Mouse (Mus musculus): ENCODE measurements around the gene Gpr25. TPM values are rescaled to one million over a fixed set of nuclear protein-coding genes. Genes with fewer than 3 reads are reported as not detected.

Gene Gpr25
- total RNA-seq, 1 experiment: not detected

- Histone ChIP-seq H3K36me3 (ENCODE audit: control insufficient read depth, insufficient read depth, low read length, poor library complexity, severe bottlenecking) (no peaks in the 10 kb centered on the region), H3K4me1 (ENCODE audit: control insufficient read depth in 2 of 2, insufficient read depth in 2 of 2, low read length in 2 of 2, poor library complexity in 1 of 2) (peaks cover 0 to 2% of the 10 kb centered on the region in 2 experiments; a peak in 1 of 4 replicates), H3K9ac (ENCODE audit: insufficient read depth, low read depth, low read length, poor library complexity, severe bottlenecking) (no peak overlapping the region), H3K27ac (ENCODE audit: insufficient read depth, low read depth, low read length, poor library complexity, severe bottlenecking) (no peak overlapping the region), H3K4me3 (ENCODE audit: insufficient read depth in 1 of 2, low read depth in 1 of 2, low read length in 2 of 2, poor library complexity in 1 of 2, severe bottlenecking in 1 of 2) (no peak overlapping the region), H3K9me3 (ENCODE audit: control insufficient read depth, insufficient read depth, low read depth, low read length) (no peaks in the 10 kb centered on the region)
- in situ Hi-C loops (cut with MboI; ENCODE audit: low sequenced_read_pairs in 2 of 2, unreplicated experiment in 2 of 2): no loop called here
- TF ChIP-seq CHD2 (IDR thresholded peaks at IDR 0.05; ENCODE audit: low read depth, low read length) (no peak), ZC3H11A (IDR thresholded peaks at IDR 0.05; ENCODE audit: borderline replicate concordance, low read depth, low read length) (no peak), HCFC1 (IDR thresholded peaks at IDR 0.05; ENCODE audit: borderline replicate concordance, insufficient read depth, low read length) (no peak), MAFK (IDR thresholded peaks at IDR 0.05; ENCODE audit: insufficient read depth, low read depth, low read length) (no peak), ZNF384 (IDR thresholded peaks at IDR 0.05; ENCODE audit: low read depth, low read length) (no peak)
- DNase-seq (ENCODE audit: low read depth, low spot score): no peak
Observed at GRCm38 (mm10) chr1:136289803-136290202, 29.1 kb upstream of the Gpr25 start.

DNA sequence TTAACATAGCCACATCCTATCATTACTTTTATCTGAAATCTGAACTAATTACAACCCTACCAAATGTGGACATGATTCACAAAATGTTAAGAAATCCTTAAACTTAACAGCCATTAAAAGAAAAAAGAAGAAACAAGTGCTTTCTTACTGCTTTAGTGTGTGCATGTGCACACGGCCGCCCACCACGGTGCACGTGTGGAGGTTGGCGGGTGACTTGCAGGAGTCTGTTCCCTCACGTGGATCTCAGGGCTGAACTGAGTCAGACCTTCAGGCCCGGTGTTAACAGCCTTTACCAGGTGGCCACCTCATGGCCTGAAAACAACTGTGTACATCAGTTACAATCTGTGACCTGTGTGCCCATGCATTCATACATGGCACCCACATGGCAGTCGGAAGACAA is 16.7 kb upstream of the Gpr25 start:
- H3K4me1 ChIP-seq (ENCODE audit: control insufficient read depth in 2 of 2, insufficient read depth in 2 of 2, low read length in 2 of 2, poor library complexity in 1 of 2): no peaks in the 10 kb centered on the region
- no peak overlapping the region for H3K9ac ChIP-seq (ENCODE audit: insufficient read depth, low read depth, low read length, poor library complexity, severe bottlenecking)
- no peak overlapping the region for H3K27ac ChIP-seq (ENCODE audit: insufficient read depth, low read depth, low read length, poor library complexity, severe bottlenecking)
- in situ Hi-C loops (cut with MboI; ENCODE audit: low sequenced_read_pairs in 2 of 2, unreplicated experiment in 2 of 2): no loop called here
- DNase-seq (ENCODE audit: low read depth, low spot score): no peak
- TF ChIP-seq MAFK (IDR thresholded peaks at IDR 0.05; ENCODE audit: insufficient read depth, low read depth, low read length) (no peak), CHD2 (IDR thresholded peaks at IDR 0.05; ENCODE audit: low read depth, low read length) (no peak), ZNF384 (IDR thresholded peaks at IDR 0.05; ENCODE audit: low read depth, low read length) (no peak), HCFC1 (IDR thresholded peaks at IDR 0.05; ENCODE audit: borderline replicate concordance, insufficient read depth, low read length) (no peak), ZC3H11A (IDR thresholded peaks at IDR 0.05; ENCODE audit: borderline replicate concordance, low read depth, low read length) (no peak)
- H3K9me3 ChIP-seq (ENCODE audit: control insufficient read depth, insufficient read depth, low read depth, low read length): no peaks in the 10 kb centered on the region
- H3K36me3 ChIP-seq (ENCODE audit: control insufficient read depth, insufficient read depth, low read length, poor library complexity, severe bottlenecking): peaks cover 35% of the 10 kb centered on the region
- H3K4me3 ChIP-seq (ENCODE audit: insufficient read depth in 1 of 2, low read depth in 1 of 2, low read length in 2 of 2, poor library complexity in 1 of 2, severe bottlenecking in 1 of 2): no peak overlapping the region

DNA sequence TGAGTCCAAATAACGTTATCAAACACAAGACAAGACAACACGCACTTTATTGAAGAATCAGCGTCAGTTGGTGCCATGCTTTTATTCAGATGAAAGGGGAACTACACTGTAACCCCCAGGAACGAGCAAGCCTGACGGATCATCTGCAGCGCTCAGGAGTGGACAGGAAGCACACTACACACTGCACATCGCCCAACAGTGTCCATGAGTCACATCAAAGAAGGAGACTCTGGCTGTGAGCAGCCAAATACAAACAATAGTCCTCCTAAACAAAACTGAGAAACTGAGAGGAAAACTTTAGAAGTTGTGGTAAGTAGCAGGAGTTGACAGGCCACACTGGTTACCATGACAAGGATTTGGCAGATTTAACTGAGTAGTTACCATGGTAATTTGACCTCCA is 7.6 kb upstream of the Gpr25 start:
- in situ Hi-C loops (cut with MboI; ENCODE audit: low sequenced_read_pairs in 2 of 2, unreplicated experiment in 2 of 2): no loop called here
- DNase-seq (ENCODE audit: low read depth, low spot score): no peak
- no peak overlapping the region for H3K9ac ChIP-seq (ENCODE audit: insufficient read depth, low read depth, low read length, poor library complexity, severe bottlenecking)
- peaks cover 2% of the 10 kb centered on the region; the same call in 1 of the 2 replicates for H3K36me3 ChIP-seq (ENCODE audit: control insufficient read depth, insufficient read depth, low read length, poor library complexity, severe bottlenecking)
- TF ChIP-seq CHD2 (IDR thresholded peaks at IDR 0.05; ENCODE audit: low read depth, low read length): no peak
- TF ChIP-seq MAFK (IDR thresholded peaks at IDR 0.05; ENCODE audit: insufficient read depth, low read depth, low read length): no peak
- TF ChIP-seq ZNF384 (IDR thresholded peaks at IDR 0.05; ENCODE audit: low read depth, low read length): no peak
- TF ChIP-seq HCFC1 (IDR thresholded peaks at IDR 0.05; ENCODE audit: borderline replicate concordance, insufficient read depth, low read length): no peak
- no peak overlapping the region for H3K27ac ChIP-seq (ENCODE audit: insufficient read depth, low read depth, low read length, poor library complexity, severe bottlenecking)
- H3K4me3 ChIP-seq (ENCODE audit: insufficient read depth in 1 of 2, low read depth in 1 of 2, low read length in 2 of 2, poor library complexity in 1 of 2, severe bottlenecking in 1 of 2): no peak overlapping the region
- H3K4me1 ChIP-seq (ENCODE audit: control insufficient read depth in 2 of 2, insufficient read depth in 2 of 2, low read length in 2 of 2, poor library complexity in 1 of 2): peaks cover 0 to 2% of the 10 kb centered on the region in 2 experiments; a peak in 2 of 4 replicates
- H3K9me3 ChIP-seq (ENCODE audit: control insufficient read depth, insufficient read depth, low read depth, low read length): no peaks in the 10 kb centered on the region

GRCm38 (mm10) chr1:136266127-136266526 is 5.5 kb upstream of the Gpr25 start:
- H3K9ac ChIP-seq (ENCODE audit: insufficient read depth, low read depth, low read length, poor library complexity, severe bottlenecking): no peak overlapping the region
- in situ Hi-C loops (cut with MboI; ENCODE audit: low sequenced_read_pairs in 2 of 2, unreplicated experiment in 2 of 2): no loop called here
- peaks cover 0 to 3% of the 10 kb centered on the region in 2 experiments; a peak in 2 of 4 replicates for H3K4me1 ChIP-seq (ENCODE audit: control insufficient read depth in 2 of 2, insufficient read depth in 2 of 2, low read length in 2 of 2, poor library complexity in 1 of 2)
- H3K4me3 ChIP-seq (ENCODE audit: insufficient read depth in 1 of 2, low read depth in 1 of 2, low read length in 2 of 2, poor library complexity in 1 of 2, severe bottlenecking in 1 of 2): no peak overlapping the region
- no peak overlapping the region for H3K27ac ChIP-seq (ENCODE audit: insufficient read depth, low read depth, low read length, poor library complexity, severe bottlenecking)
- DNase-seq (ENCODE audit: low read depth, low spot score): no peak
- TF ChIP-seq CHD2 (IDR thresholded peaks at IDR 0.05; ENCODE audit: low read depth, low read length) (no peak), ZNF384 (IDR thresholded peaks at IDR 0.05; ENCODE audit: low read depth, low read length) (no peak), HCFC1 (IDR thresholded peaks at IDR 0.05; ENCODE audit: borderline replicate concordance, insufficient read depth, low read length) (no peak), MAFK (IDR thresholded peaks at IDR 0.05; ENCODE audit: insufficient read depth, low read depth, low read length) (no peak), ZC3H11A (IDR thresholded peaks at IDR 0.05; ENCODE audit: borderline replicate concordance, low read depth, low read length) (no peak)
- H3K36me3 ChIP-seq (ENCODE audit: control insufficient read depth, insufficient read depth, low read length, poor library complexity, severe bottlenecking): peaks cover 2% of the 10 kb centered on the region; the same call in 1 of the 2 replicates
- H3K9me3 ChIP-seq (ENCODE audit: control insufficient read depth, insufficient read depth, low read depth, low read length): no peaks in the 10 kb centered on the region

DNA sequence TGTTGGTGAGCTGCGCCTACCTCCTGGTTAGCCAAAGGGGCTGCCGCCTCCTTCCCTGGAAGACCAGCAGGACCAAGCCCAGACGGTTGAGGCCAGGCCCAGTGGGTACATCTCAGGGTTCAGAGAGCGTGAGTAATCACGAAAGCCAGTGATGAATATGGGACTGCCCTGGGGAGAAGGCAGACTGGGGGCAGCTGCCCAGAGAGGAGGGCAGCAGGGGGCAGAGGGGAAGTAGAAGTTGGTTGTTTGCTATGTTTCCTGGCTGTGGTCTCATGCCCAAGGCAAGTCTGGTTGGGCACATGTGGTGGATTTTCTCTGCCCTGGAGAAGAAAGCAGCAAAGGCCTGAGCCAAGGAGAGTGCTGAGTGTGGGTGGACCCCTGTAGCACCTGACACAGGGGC is 2.7 kb upstream of the Gpr25 start:
- H3K9ac ChIP-seq (ENCODE audit: insufficient read depth, low read depth, low read length, poor library complexity, severe bottlenecking): no peak overlapping the region
- no peak overlapping the region for H3K27ac ChIP-seq (ENCODE audit: insufficient read depth, low read depth, low read length, poor library complexity, severe bottlenecking)
- H3K9me3 ChIP-seq (ENCODE audit: control insufficient read depth, insufficient read depth, low read depth, low read length): no peaks in the 10 kb centered on the region
- H3K36me3 ChIP-seq (ENCODE audit: control insufficient read depth, insufficient read depth, low read length, poor library complexity, severe bottlenecking): no peaks in the 10 kb centered on the region
- in situ Hi-C loops (cut with MboI; ENCODE audit: low sequenced_read_pairs in 2 of 2, unreplicated experiment in 2 of 2): no loop called here
- peaks cover 0 to 3% of the 10 kb centered on the region in 2 experiments; a peak in 2 of 4 replicates for H3K4me1 ChIP-seq (ENCODE audit: control insufficient read depth in 2 of 2, insufficient read depth in 2 of 2, low read length in 2 of 2, poor library complexity in 1 of 2)
- DNase-seq (ENCODE audit: low read depth, low spot score): no peak
- H3K4me3 ChIP-seq (ENCODE audit: insufficient read depth in 1 of 2, low read depth in 1 of 2, low read length in 2 of 2, poor library complexity in 1 of 2, severe bottlenecking in 1 of 2): no peak overlapping the region
- TF ChIP-seq HCFC1 (IDR thresholded peaks at IDR 0.05; ENCODE audit: borderline replicate concordance, insufficient read depth, low read length): no peak
- no peak for TF ChIP-seq ZNF384 (IDR thresholded peaks at IDR 0.05; ENCODE audit: low read depth, low read length)
- no peak for TF ChIP-seq MAFK (IDR thresholded peaks at IDR 0.05; ENCODE audit: insufficient read depth, low read depth, low read length)
- TF ChIP-seq CHD2 (IDR thresholded peaks at IDR 0.05; ENCODE audit: low read depth, low read length): no peak

Measured in ES-E14 (cell line).